Mouse (Mus musculus): ENCODE measurements at regions not wholly inside any gene's neighbourhood (a gene's known extent, or its start where the extent isn't known, plus 50 kb on each side); places are given as distances from the start of the nearest gene placed in this dataset.

DNA sequence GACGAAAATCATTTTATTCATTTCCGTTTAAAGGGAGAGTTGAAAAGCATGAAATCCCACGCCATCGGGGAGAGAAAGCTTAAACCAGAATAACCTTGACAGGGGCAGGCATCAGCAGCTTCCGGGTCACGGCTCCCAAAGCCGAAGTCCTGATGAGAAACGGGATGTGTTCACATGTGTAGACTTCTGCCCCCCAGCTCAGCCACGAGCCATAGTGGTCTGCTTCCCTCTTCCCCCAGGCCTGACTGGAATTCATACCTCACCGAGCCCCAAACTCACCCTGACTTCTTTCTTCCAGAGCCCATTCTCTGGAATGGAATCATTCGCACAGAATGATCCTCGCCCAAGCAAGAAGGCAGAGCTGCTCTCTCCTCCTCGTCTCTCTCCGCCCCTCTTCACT lies 404.2 kb upstream of the Gm6657 start:
- no peaks in the 10 kb centered on the region for H3K27me3 ChIP-seq
- ATAC-seq (ENCODE audit: low FRiP score, low read depth), result no peak
- H3K4me2 ChIP-seq, result peak overlapping the region; percentile 47
- H3K9me3 ChIP-seq, result no peaks in the 10 kb centered on the region
- H3K9ac ChIP-seq, result no peak overlapping the region; the same call in 1 of the 2 replicates
- peaks cover 8% of the 10 kb centered on the region for H3K4me1 ChIP-seq (replicated peaks)
- H3K4me3 ChIP-seq, result peak overlapping the region; percentile 21
- no peak overlapping the region for H3K27ac ChIP-seq (replicated peaks)
- no peaks in the 10 kb centered on the region for H3K36me3 ChIP-seq
- WGBS, result 15% methylated on average over 14 of the region's 14 CpGs

- Histone ChIP-seq H3K27ac (replicated peaks) (no peak overlapping the region), H3K27me3 (no peaks in the 10 kb centered on the region), H3K4me2 (no peak overlapping the region), H3K9me3 (no peaks in the 10 kb centered on the region), H3K9ac (no peak overlapping the region), H3K4me1 (replicated peaks) (peaks cover 8% of the 10 kb centered on the region), H3K36me3 (no peaks in the 10 kb centered on the region), H3K4me3 (no peak overlapping the region)
- peak; percentile 9; the same call in 1 of the 2 replicates for ATAC-seq (ENCODE audit: low FRiP score, low read depth)
- 62% methylated on average over 13 of the region's 13 CpGs for WGBS
Measured at GRCm38 (mm10) chr12:77790891-77791672, 403.0 kb upstream of the Gm6657 start.

DNA sequence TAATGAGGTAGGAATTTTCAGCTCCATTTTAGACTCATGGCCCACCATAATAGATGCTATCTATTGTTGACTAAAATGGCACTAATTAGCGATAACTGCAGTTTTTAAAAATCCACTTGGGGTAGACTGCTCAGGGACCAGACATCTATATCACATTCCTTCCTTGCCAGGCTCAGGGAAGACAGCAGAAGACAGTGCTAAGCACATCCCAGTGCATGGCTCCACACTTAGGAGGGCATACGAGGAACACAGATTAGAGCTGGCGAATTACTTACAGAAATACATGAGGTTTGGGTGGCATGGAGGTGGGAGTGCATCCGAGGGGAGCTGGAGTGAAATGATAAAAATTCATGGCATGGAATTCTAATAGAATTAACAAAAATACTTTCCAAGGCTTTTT lies 395.5 kb upstream of the Gm6657 start:
- Histone ChIP-seq H3K4me2 (no peak overlapping the region), H3K27ac (replicated peaks) (no peak overlapping the region), H3K4me3 (no peak overlapping the region), H3K27me3 (no peaks in the 10 kb centered on the region), H3K9ac (no peak overlapping the region), H3K36me3 (no peaks in the 10 kb centered on the region), H3K4me1 (replicated peaks) (peaks cover 10% of the 10 kb centered on the region; the same call in 1 of the 2 replicates), H3K9me3 (no peaks in the 10 kb centered on the region)
- 68% methylated on average over 4 of the region's 4 CpGs for whole genome bisulfite sequencing
- no peak for ATAC-seq (ENCODE audit: low FRiP score, low read depth)

- no peak for ATAC-seq (ENCODE audit: low FRiP score, low read depth)
- Histone ChIP-seq H3K9ac (no peak overlapping the region), H3K4me3 (no peak overlapping the region), H3K4me1 (replicated peaks) (peaks cover 10% of the 10 kb centered on the region; the same call in 1 of the 2 replicates), H3K27me3 (no peaks in the 10 kb centered on the region), H3K4me2 (no peak overlapping the region), H3K27ac (replicated peaks) (no peak overlapping the region), H3K9me3 (no peaks in the 10 kb centered on the region), H3K36me3 (no peaks in the 10 kb centered on the region)
- WGBS, result 53% methylated on average over 12 of the region's 12 CpGs
Measured at GRCm38 (mm10) chr12:77799134-77799770, 394.8 kb upstream of the Gm6657 start.

DNA sequence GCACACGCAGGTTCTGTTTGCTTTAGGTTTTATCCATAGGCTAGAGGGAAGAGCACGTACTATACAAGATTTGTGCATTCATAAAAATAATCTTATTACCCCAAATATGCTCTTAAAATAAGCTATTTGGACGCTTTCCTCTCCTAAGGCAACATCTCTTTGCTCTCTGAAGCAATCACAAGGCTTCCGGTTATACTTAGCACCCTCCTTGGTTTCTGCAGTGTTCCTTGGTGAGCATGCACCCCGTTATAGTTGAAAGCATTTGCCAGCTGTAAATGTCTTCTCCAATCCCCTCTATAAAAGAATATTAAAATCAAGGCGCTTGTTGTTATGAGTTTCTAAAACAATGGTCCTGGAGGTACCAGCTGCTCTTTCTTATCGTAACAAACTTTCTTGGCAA lies 386.4 kb upstream of the Gm6657 start:
- ATAC-seq (ENCODE audit: low FRiP score, low read depth), result no peak
- no peak overlapping the region for H3K27ac ChIP-seq (replicated peaks)
- H3K9ac ChIP-seq, result no peak overlapping the region
- H3K36me3 ChIP-seq, result no peaks in the 10 kb centered on the region
- no peaks in the 10 kb centered on the region for H3K4me1 ChIP-seq (replicated peaks)
- H3K4me3 ChIP-seq, result no peak overlapping the region
- H3K4me2 ChIP-seq, result no peak overlapping the region
- H3K9me3 ChIP-seq, result no peaks in the 10 kb centered on the region
- 90% methylated on average over 7 of the region's 7 CpGs for WGBS
- H3K27me3 ChIP-seq, result no peaks in the 10 kb centered on the region

GRCm38 (mm10) chr12:77811276-77811675 lies 382.8 kb upstream of the Gm6657 start:
- ATAC-seq (ENCODE audit: low FRiP score, low read depth), result no peak
- Histone ChIP-seq H3K4me3 (no peak overlapping the region), H3K27ac (replicated peaks) (no peak overlapping the region), H3K9ac (no peak overlapping the region), H3K9me3 (no peaks in the 10 kb centered on the region), H3K36me3 (no peaks in the 10 kb centered on the region), H3K27me3 (no peaks in the 10 kb centered on the region), H3K4me1 (replicated peaks) (no peaks in the 10 kb centered on the region), H3K4me2 (no peak overlapping the region)
- 35% methylated on average over 2 of the region's 2 CpGs for WGBS

GRCm38 (mm10) chr12:77819456-77819855 lies 374.6 kb upstream of the Gm6657 start:
- no peak for ATAC-seq (ENCODE audit: low FRiP score, low read depth)
- Histone ChIP-seq H3K27ac (replicated peaks) (no peak overlapping the region), H3K4me2 (no peak overlapping the region), H3K4me3 (no peak overlapping the region), H3K9me3 (no peaks in the 10 kb centered on the region), H3K9ac (no peak overlapping the region), H3K27me3 (no peaks in the 10 kb centered on the region), H3K36me3 (no peaks in the 10 kb centered on the region), H3K4me1 (replicated peaks) (no peaks in the 10 kb centered on the region)
- WGBS, result 95% methylated on average over 16 of the region's 16 CpGs

GRCm38 (mm10) chr12:77823381-77824030 lies 370.5 kb upstream of the Gm6657 start:
- Histone ChIP-seq H3K4me3 (no peak overlapping the region), H3K9me3 (no peaks in the 10 kb centered on the region), H3K27me3 (no peaks in the 10 kb centered on the region), H3K9ac (no peak overlapping the region), H3K36me3 (no peaks in the 10 kb centered on the region), H3K4me1 (replicated peaks) (no peaks in the 10 kb centered on the region), H3K27ac (replicated peaks) (no peak overlapping the region), H3K4me2 (no peak overlapping the region)
- no peak for ATAC-seq (ENCODE audit: low FRiP score, low read depth)
- WGBS, result 41% methylated on average over 3 of the region's 3 CpGs

DNA sequence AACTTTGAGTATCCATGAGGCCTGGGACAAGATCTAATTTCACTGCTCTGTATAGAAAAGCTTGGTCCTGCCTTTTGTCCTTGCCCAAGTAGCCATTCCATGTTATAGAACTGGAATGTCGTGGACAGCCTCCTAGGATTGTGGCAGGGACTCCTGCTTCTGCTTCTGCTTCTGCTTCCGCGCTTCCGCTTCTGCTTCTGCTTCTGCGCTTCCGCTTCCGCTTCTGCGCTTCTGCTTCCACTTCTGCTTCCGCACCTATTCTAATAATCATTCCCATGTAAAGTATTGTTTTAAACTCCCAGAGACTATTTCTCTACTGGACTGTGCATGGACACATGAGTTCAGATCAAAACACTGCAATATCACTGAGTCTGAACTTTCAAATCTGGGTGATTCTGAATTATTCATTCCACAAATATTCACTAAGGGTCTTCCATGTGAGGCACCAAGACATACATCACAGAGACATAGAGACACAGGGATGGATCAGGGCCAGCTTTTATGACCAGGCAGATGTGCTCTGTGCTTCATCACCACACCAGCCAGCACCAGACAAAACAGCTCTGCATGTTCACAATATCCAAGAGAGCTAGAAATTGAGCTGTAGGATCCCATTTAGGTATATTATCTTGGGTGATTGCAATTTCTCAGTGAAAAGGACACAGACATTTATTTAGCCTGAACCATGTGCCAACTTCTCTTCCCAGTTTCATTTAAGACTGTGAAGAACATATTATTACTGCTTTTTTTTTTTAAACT lies 360.5 kb upstream of the Gm6657 start:
- H3K9ac ChIP-seq, result no peak overlapping the region
- WGBS, result 93% methylated on average over 9 of the region's 9 CpGs
- H3K4me3 ChIP-seq, result no peak overlapping the region
- ATAC-seq (ENCODE audit: low FRiP score, low read depth), result no peak
- no peaks in the 10 kb centered on the region for H3K27me3 ChIP-seq
- no peak overlapping the region for H3K4me2 ChIP-seq
- H3K4me1 ChIP-seq (replicated peaks), result no peaks in the 10 kb centered on the region
- H3K9me3 ChIP-seq, result no peaks in the 10 kb centered on the region
- no peak overlapping the region for H3K27ac ChIP-seq (replicated peaks)
- H3K36me3 ChIP-seq, result no peaks in the 10 kb centered on the region

GRCm38 (mm10) chr12:77834891-77835290 lies 359.2 kb upstream of the Gm6657 start:
- Histone ChIP-seq H3K36me3 (no peaks in the 10 kb centered on the region), H3K27me3 (no peaks in the 10 kb centered on the region), H3K9me3 (no peaks in the 10 kb centered on the region), H3K4me1 (replicated peaks) (no peaks in the 10 kb centered on the region), H3K9ac (no peak overlapping the region), H3K4me3 (no peak overlapping the region), H3K27ac (replicated peaks) (no peak overlapping the region), H3K4me2 (no peak overlapping the region)
- 76% methylated on average over 1 of the region's 1 CpGs for WGBS
- no peak for ATAC-seq (ENCODE audit: low FRiP score, low read depth)

- Histone ChIP-seq H3K4me2 (no peak overlapping the region), H3K9me3 (no peaks in the 10 kb centered on the region), H3K36me3 (no peaks in the 10 kb centered on the region), H3K27me3 (no peaks in the 10 kb centered on the region), H3K27ac (replicated peaks) (no peak overlapping the region), H3K4me3 (no peak overlapping the region), H3K9ac (no peak overlapping the region), H3K4me1 (replicated peaks) (no peaks in the 10 kb centered on the region)
- 62% methylated on average over 2 of the region's 2 CpGs for WGBS
- no peak for ATAC-seq (ENCODE audit: low FRiP score, low read depth)
Measured at GRCm38 (mm10) chr12:77836231-77836630, 357.8 kb upstream of the Gm6657 start.
